Mouse (Mus musculus) neutrophil, adult 5-6 weeks (primary cell): ENCODE results near the gene Cyp4f18. TPM values are rescaled to one million over a fixed set of nuclear protein-coding genes. Genes with fewer than 3 reads are reported as not detected.
"Not testable (repeated sequence)": the region's sequence is repeated elsewhere in the genome, so short reads cannot be mapped to it uniquely, and the experiment has no call there.

Experiments
- ATAC-seq: fragments of 151-379, 151-347 bp; 2 replicates; pipeline ENCODE4 v1.8.0; 2017; ENCODE audit warnings: mild to moderate bottlenecking, moderate TSS enrichment; ENCODE audit not compliant: insufficient number of reproducible peaks, poor library complexity, low FRiP score, severe bottlenecking; ENCODE audit errors: extremely low read depth
- total RNA-seq: library from RNA; stranded (forward); fragments of 200-1000 nt; gene quantifications from 2 replicates; pipeline ENCODE4 v1.2.3, GENCODE M21; 2017

Cyp4f18 gene
- total RNA-seq: 257 and 280 TPM in 2 replicates

DNA sequence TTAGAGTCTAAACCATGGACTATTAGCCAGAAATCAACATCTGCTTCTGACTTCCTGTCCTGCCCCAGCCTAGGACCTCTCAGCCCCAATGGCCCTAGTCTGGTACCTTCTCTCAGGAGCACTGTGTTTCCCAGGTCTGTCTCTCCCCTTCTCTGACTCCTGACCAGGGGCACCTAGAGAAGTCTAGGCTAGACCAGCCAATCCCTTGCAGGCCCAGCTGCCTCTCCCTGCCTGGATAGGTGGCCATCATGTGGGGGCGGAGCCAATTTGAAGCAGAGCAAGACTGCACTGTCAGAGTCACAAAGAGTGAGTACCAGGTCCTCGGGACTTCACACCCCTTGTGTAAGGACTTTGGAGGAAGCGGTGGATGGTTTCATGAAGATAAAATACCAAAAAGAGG is at the start of gene Cyp4f18:
TSS of gene Cyp4f18 (minus strand) at position 154 of the 400 bp plus-strand sequence.
- peak; percentile 60 for ATAC-seq

GRCm38 (mm10) chr8:72057643-72058042 is 48.2 kb upstream of the Cyp4f18 start:
- ATAC-seq: not testable (repeated sequence)

DNA sequence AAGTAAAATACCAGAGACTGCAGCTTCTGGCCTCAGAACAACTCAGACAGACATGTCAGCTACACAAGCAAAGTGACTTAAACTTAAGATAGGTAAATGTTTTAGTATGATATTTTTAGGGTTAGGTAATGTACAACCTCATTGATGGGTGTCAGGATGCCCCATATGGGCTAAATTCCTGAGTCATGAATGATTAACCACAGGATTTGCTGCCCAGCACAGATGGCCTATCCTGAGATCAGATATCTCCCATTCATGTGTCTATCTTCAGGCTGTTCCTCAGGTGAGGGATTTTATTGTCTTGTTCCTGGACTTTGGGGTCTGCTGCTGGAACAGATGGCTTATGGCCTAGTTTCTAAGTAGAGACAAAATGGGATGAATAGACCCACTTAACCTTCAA is 45.2 kb upstream of the Cyp4f18 start:
- ATAC-seq: not testable (repeated sequence)

DNA sequence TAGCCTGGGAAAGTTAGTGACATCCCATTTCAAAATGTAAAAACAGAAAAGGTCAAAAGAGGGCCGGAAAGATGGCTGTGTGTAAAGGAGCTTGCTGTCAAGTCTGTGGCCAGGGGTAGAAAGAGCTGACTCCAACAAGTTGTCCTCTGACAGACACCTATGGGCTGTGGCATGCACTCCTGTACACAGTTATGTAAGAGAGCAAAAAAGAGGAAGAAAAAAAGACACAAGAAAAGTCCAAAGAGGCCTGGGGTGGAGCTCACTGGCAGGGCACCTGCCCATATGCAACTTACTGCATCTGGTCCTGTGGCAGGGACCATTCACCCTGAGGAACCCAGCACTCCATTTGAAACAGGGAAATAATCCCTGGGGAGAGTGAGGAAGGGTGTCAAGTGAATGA is 33.1 kb upstream of the Cyp4f18 start:
- peak; percentile 71 for ATAC-seq

- ATAC-seq: not testable (repeated sequence)
These were observed 31.5 kb upstream of the Cyp4f18 start, which contains the start of gene Olfr372 for GRCm38 (mm10) chr8:72040918-72041317. TSS of gene Olfr372 (plus strand) at chr8:72041218.

GRCm38 (mm10) chr8:72032926-72033325 is 23.5 kb upstream of the Cyp4f18 start:
- peak; percentile 74 for ATAC-seq

- ATAC-seq: not testable (repeated sequence)
These were observed 15.5 kb upstream of the Cyp4f18 start for GRCm38 (mm10) chr8:72024886-72025285.

GRCm38 (mm10) chr8:72019816-72020215 is 10.4 kb upstream of the Cyp4f18 start:
- no peak for ATAC-seq

DNA sequence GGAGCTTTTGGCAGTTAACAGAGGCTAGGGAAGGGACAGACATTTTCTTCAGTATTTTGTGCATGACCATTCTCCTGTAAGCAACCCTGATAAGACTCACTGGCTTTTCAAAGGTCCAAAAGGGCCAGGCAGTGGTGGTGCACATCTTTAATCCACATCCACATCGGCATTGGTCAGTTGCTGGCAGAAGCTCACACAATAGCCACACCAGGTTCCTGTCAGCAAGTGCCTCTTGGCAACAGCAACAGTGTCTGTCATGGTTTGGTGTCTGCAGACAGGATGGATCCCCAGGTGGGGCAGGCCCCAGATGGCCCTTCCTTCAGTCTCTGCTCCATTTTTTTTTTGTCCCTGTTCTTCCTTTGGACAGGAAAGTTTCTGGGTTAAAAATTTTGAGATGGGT is 9.6 kb upstream of the Cyp4f18 start:
- ATAC-seq: not testable (repeated sequence)

GRCm38 (mm10) chr8:72018141-72018540 is 8.7 kb upstream of the Cyp4f18 start:
- no peak for ATAC-seq

DNA sequence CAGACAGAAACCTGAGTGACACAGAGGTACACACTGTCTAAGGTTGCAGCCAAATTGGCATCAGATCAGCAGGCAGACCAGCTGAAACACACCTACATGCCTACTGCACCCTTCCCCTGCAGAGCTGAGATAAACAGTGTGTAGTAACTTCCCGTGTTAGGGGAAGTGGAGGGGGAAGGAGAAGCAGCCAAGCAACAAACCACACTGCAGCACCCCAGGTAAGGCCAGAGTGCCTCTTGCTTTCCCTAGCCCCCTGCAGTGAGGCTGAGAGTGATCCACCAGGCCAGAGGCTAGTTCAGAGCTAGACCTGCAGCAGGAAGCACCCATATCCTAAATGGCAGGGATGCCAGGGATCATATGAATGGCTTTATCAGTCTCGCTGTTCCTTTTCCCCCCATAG is 7.9 kb upstream of the Cyp4f18 start:
- peak; percentile 96 for ATAC-seq

DNA sequence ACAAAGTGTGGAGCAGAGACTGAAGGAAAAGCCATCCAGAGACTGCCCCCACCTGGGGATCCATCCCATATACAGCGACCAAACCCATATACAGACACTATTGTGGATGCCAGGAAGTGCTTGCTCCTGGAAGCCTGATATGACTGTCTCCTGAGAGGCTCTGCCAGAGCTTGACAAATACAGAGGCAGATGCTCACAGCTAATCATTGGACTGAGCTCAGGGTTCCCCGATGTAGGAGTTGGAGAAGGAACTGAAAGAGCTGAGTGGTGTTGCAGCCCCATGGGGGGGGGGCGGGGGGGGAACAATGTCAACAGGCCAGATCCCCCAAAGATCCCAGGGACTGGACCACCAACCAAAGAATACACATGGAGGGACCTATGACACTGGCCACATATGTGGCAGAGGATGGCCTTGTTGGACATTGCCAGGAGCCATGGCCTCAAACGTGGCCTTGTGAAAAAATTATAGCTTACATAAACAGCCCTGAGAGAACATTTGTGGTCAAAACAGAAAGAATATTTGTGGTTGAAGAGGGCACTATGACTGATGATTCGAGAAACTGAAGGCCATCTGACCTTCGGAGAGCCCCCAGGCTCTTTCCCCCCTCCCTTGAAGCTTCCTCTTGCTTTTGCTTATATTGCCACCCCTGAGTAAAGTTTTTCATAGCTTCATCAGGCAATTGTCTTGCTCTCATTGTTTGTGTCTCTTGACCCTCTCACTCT is 4.2 kb upstream of the Cyp4f18 start:
- ATAC-seq: not testable (repeated sequence)

DNA sequence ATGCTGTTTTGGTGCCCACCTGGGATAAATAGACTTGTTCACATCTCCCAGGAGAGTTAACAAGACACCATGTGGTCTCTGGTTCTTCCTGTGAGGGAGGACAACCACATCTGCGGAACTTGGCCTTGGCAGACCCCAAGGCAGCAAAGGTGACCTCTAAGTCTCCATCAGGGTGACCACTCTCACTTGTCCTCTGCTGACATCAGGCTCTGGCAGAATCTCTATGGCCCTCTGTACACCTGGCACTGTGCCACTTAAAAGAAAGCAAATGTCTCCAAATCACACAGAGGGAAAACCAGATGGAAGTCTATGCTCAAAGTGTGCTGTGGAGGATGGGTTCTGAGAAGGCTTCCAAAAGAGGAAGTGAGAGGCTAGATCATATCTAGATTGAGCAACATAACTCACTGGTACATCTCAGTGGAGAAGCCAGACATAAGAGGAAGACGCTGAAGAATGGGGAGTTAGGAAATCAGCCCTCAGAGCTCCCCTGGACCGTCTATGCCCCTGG is 1.2 kb downstream of the Cyp4f18 start:
- peak; percentile 77 for ATAC-seq

GRCm38 (mm10) chr8:72006763-72007162 is 2.7 kb downstream of the Cyp4f18 start:
- no peak for ATAC-seq

DNA sequence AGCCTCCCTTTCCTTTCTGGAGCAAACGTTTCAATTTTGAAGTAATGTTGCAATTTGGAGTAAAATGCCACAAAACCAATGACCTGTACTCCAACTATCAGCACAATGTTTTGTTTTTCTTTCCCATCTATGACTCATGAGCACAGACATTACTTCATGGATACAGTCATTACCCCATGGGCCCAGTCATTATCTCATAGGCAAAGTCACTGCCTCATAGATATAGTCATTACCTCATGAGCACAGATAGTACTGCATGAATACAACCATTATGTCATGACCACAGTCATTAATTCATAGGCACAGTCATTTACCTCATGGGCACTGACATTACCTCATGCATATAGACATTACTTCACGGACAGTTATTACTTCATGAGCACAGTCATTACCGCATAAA is 3.5 kb downstream of the Cyp4f18 start:
- ATAC-seq: peak; percentile 64

DNA sequence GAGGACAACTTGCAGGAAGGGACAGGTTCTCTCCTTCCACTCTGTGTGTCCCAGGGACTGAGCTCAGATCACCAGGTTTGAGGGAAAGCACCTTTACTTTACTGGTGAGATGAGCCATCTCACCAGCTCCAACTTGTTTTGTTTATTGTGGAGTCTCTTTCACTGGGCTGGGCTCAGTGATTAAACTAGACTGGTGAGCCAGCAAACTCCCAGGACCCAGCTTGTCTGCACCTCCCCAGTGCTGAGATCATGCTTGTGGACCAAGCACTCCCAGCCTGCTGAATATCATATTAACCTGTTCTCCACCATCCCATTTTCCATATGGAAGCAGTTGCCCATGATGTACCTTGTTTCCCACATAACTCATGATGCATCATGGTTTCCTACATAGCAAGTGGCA is 6.5 kb downstream of the Cyp4f18 start:
- no peak for ATAC-seq

- ATAC-seq: no peak
These were observed 9.2 kb downstream of the Cyp4f18 start for GRCm38 (mm10) chr8:72000223-72000622.

- ATAC-seq: no peak
These were observed 10.0 kb downstream of the Cyp4f18 start for GRCm38 (mm10) chr8:71999434-71999833.

- ATAC-seq: no peak
These were observed 20.4 kb downstream of the Cyp4f18 start for GRCm38 (mm10) chr8:71988867-71989599.
